Mouse (Mus musculus) olfactory bulb, adult 2 months (tissue): ENCODE measurements around the gene Dnajb8.

Experiments
- CTCF ChIP-seq: fragments of 200-500 bp; IDR thresholded peaks from 2 replicates; pipeline ENCODE4 v1.5.1; 2012; ENCODE audit warnings: low read depth, mild to moderate bottlenecking, low read length, moderate library complexity; ENCODE audit not compliant: insufficient read depth
- POLR2A ChIP-seq: fragments of 200-500 bp; IDR thresholded peaks from 2 replicates; pipeline ENCODE4 v1.6.1; 2012; ENCODE audit warnings: mild to moderate bottlenecking, low read depth, low read length, moderate library complexity; ENCODE audit not compliant: insufficient read depth

DNA sequence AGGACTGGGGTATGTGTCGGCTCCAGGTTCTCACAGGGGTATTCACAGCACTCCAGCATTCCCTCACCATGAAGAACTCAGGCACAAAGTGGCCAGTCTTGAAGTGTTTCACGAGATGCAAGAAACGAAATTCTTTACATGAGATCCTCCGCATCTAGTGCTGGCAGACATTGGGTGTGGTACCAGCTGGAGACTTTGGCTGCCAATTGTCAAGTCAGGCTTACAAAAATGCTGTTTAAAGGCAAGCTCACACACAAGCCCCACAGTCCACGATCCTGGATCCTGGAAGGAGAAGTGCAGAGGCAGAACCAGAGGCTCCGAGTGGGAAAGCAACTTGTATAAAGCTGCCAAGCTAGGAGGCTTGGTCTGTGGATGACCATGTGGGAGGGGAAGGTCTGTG is 33.9 kb upstream of the Dnajb8 start:
- TF ChIP-seq CTCF (no peak), POLR2A (no peak)
